Comparison of ENCODE assay signal across 10 mouse cellular contexts in the genomic region with DNA sequence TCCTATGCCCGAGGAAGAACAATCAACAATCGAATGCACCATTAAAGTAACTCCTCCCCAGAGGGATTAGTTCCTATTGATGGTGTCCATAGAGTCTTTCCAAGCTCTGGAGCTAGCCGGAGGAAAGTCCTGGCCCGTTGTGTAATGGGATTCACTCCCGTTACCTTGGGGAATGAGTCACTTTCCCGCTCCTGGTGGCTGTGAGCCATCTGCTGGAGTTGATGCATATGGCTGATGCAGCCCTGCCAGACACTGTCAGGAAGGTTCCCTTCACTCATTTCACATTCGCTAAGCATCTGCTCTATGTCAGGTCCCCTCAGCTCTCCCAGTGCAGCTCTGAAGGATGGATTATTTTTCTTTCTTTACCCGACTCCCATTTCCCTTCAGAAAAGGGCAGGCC. TPM values are rescaled to one million over a fixed set of nuclear protein-coding genes. Genes with fewer than 3 reads are reported as not detected.
A peak's percentile ranks its signal among the peaks of the same experiment; 100 is the strongest.
DNase-seq lines count a peak whose midpoint lies in the region; ATAC-seq and TF ChIP-seq lines count a peak whose summit lies in the region.
"Had no signal": no experiment of that assay in that cellular context is flagged by ENCODE, and none has a peak within 500 bp of the region (broad histone marks: within the 10 kb centered on the region; RNA-seq: fewer than 3 reads in every experiment).

No protein-coding gene starts in this region.

- peak overlapping the region; percentile 27; the same call in 1 of the 2 replicates for H3K9ac ChIP-seq in embryonic facial prominence, embryonic 13.5 days
- H3K9ac ChIP-seq in liver, adult 2 months (ENCODE audit: low read depth, low read length), result no peak overlapping the region
- H3K9ac ChIP-seq in liver, embryonic 11.5 days (ENCODE audit: low read depth, low read length), result no peak overlapping the region
- H3K9ac ChIP-seq: hindbrain, embryonic 15.5 days had no signal

- peaks cover 3% of the 10 kb centered on the region; the same call in 1 of the 2 replicates for H3K79me2 ChIP-seq in liver, adult 2 months (ENCODE audit: control insufficient read depth, insufficient read depth, low read length)

- H3K9me3 ChIP-seq in embryonic facial prominence, embryonic 13.5 days, result no peaks in the 10 kb centered on the region
- H3K9me3 ChIP-seq in embryonic facial prominence, embryonic 10.5 days, result no peaks in the 10 kb centered on the region
- H3K9me3 ChIP-seq in liver, embryonic 11.5 days (ENCODE audit: control insufficient read depth, low read length), result no peaks in the 10 kb centered on the region
- H3K9me3 ChIP-seq: hindbrain, embryonic 15.5 days; megakaryocyte, embryonic 14.5 days had no signal

- H3K4me2 ChIP-seq in embryonic facial prominence, embryonic 13.5 days, result no peak overlapping the region
- no peak overlapping the region for H3K4me2 ChIP-seq in liver, embryonic 11.5 days
- H3K4me2 ChIP-seq: hindbrain, embryonic 15.5 days had no signal

- no peak for TF ChIP-seq POLR2A in liver, adult 2 months (IDR thresholded peaks at IDR 0.05; ENCODE audit: extremely low read depth, insufficient read depth, low read length)

- 48% methylated on average over 8 of the region's 8 CpGs for WGBS in embryonic facial prominence, embryonic 13.5 days
- 52% methylated on average over 8 of the region's 8 CpGs for WGBS in embryonic facial prominence, embryonic 10.5 days
- WGBS in liver, adult 2 months, result 47% methylated on average over 8 of the region's 8 CpGs
- WGBS in liver, embryonic 11.5 days, result 56% methylated on average over 8 of the region's 8 CpGs

- DNase-seq in embryonic facial prominence, embryonic 10.5 days (ENCODE audit: low spot score), result no peak
- no peak for DNase-seq in liver, adult 2 months (ENCODE audit: extremely low read depth, low read depth, low spot score)
- DNase-seq in liver, embryonic 11.5 days (ENCODE audit: low spot score), result no peak
- DNase-seq in cerebellum, postnatal 10 days, result peak; percentile 80 to 84
- peak; percentile 55 to 64 for DNase-seq in right cerebral cortex, postnatal 10 days (ENCODE audit: low spot score in 2 of 2)
- DNase-seq in thymus, postnatal 25 days, result no peak

- peak; percentile 6; the same call in 1 of the 2 replicates for TF ChIP-seq CTCF in liver, adult 2 months (IDR thresholded peaks at IDR 0.05; ENCODE audit: low read depth, low read length)

- no peak overlapping the region for H3K4me3 ChIP-seq in embryonic facial prominence, embryonic 13.5 days
- no peak overlapping the region for H3K4me3 ChIP-seq in embryonic facial prominence, embryonic 10.5 days
- H3K4me3 ChIP-seq in liver, adult 2 months (ENCODE audit: insufficient read depth, low read depth, low read length), result no peak overlapping the region
- no peak overlapping the region for H3K4me3 ChIP-seq in liver, embryonic 11.5 days (ENCODE audit: low read depth, low read length)
- H3K4me3 ChIP-seq: hindbrain, embryonic 15.5 days; megakaryocyte, embryonic 14.5 days had no signal

- H3K27me3 ChIP-seq in embryonic facial prominence, embryonic 13.5 days, result no peaks in the 10 kb centered on the region
- H3K27me3 ChIP-seq in embryonic facial prominence, embryonic 10.5 days (replicated peaks; ENCODE audit: low read depth, poor library complexity, severe bottlenecking), result no peaks in the 10 kb centered on the region
- H3K27me3 ChIP-seq in liver, adult 2 months (ENCODE audit: control insufficient read depth, insufficient read depth, low read length), result no peaks in the 10 kb centered on the region
- no peaks in the 10 kb centered on the region for H3K27me3 ChIP-seq in liver, embryonic 11.5 days (replicated peaks; ENCODE audit: control insufficient read depth, insufficient read depth, low read length)
- H3K27me3 ChIP-seq: hindbrain, embryonic 15.5 days had no signal

- no peak for ATAC-seq in embryonic facial prominence, embryonic 13.5 days (ENCODE audit: insufficient number of reproducible peaks, insufficient read depth, low FRiP score, low TSS enrichment, low read depth)
- no peak for ATAC-seq in liver, embryonic 11.5 days (replicated peaks; ENCODE audit: low FRiP score)
- ATAC-seq in megakaryocyte-erythroid progenitor cell, adult 5-6 weeks (replicated peaks; ENCODE audit: low FRiP score, low TSS enrichment, poor library complexity, severe bottlenecking), result no peak

- H3K27ac ChIP-seq in embryonic facial prominence, embryonic 13.5 days, result no peak overlapping the region
- no peak overlapping the region for H3K27ac ChIP-seq in embryonic facial prominence, embryonic 10.5 days (replicated peaks)
- no peak overlapping the region for H3K27ac ChIP-seq in liver, adult 2 months (replicated peaks; ENCODE audit: insufficient read depth, low read depth, low read length)
- no peak overlapping the region for H3K27ac ChIP-seq in liver, embryonic 11.5 days (ENCODE audit: low read depth, low read length)
- H3K27ac ChIP-seq: hindbrain, embryonic 15.5 days had no signal

- peaks cover 14% of the 10 kb centered on the region for H3K4me1 ChIP-seq in embryonic facial prominence, embryonic 13.5 days
- H3K4me1 ChIP-seq in embryonic facial prominence, embryonic 10.5 days, result peaks cover 15% of the 10 kb centered on the region
- H3K4me1 ChIP-seq in liver, adult 2 months (ENCODE audit: control insufficient read depth, insufficient read depth, low read length), result peaks cover 5% of the 10 kb centered on the region; the same call in 1 of the 2 replicates
- 0 out of 2 replicates have a peak, but pooled peaks cover 7% of the 10 kb centered on the region for H3K4me1 ChIP-seq in liver, embryonic 11.5 days (replicated peaks; ENCODE audit: control insufficient read depth, insufficient read depth, low read length)

- H3K36me3 ChIP-seq in embryonic facial prominence, embryonic 13.5 days, result no peaks in the 10 kb centered on the region
- H3K36me3 ChIP-seq in embryonic facial prominence, embryonic 10.5 days (replicated peaks), result no peaks in the 10 kb centered on the region
- H3K36me3 ChIP-seq in liver, adult 2 months (ENCODE audit: control insufficient read depth, insufficient read depth, low read length), result no peaks in the 10 kb centered on the region
- no peaks in the 10 kb centered on the region for H3K36me3 ChIP-seq in liver, embryonic 11.5 days (ENCODE audit: control insufficient read depth, insufficient read depth, low read length)
- H3K36me3 ChIP-seq: hindbrain, embryonic 15.5 days had no signal

RNA-seq across cellular contexts. Expression of gene Dguok, which starts 2.7 kb away (rescaled TPM):
- polyA plus RNA-seq in embryonic facial prominence, embryonic 13.5 days (2015; fragmentation: Nextera tagmentation; extraction: Ambion mirVana), result 89.5 and 100.0 TPM in 2 replicates
- polyA plus RNA-seq in embryonic facial prominence, embryonic 10.5 days (2016; fragmentation: Nextera tagmentation; extraction: Ambion mirVana), result 61.0 and 62.1 TPM in 2 replicates
- total RNA-seq in liver, adult 2 months (2014; rRNA removed), result 17.4 and 21.8 TPM in 2 replicates
- polyA plus RNA-seq in liver, adult 2 months (2012; rRNA removed), result 23.5 and 24.9 TPM in 2 replicates
- 43.4 and 44.7 TPM in 2 replicates for polyA plus RNA-seq in liver, embryonic 11.5 days (2014; fragmentation: Nextera tagmentation; extraction: Ambion mirVana)
- 53.6 and 64.2 TPM in 2 replicates for total RNA-seq in megakaryocyte-erythroid progenitor cell, adult 5-6 weeks (2014; fragmentation: Nextera tagmentation)
- 35.7 and 37.9 TPM in 2 replicates for total RNA-seq in megakaryocyte-erythroid progenitor cell, adult 5-6 weeks (2017)

RNA-seq across cellular contexts. Expression of gene Actg2, which starts 26.6 kb away (rescaled TPM):
- polyA plus RNA-seq in embryonic facial prominence, embryonic 13.5 days (2015; fragmentation: Nextera tagmentation; extraction: Ambion mirVana), result 3.5 and 4.1 TPM in 2 replicates
- 1.1 and 1.2 TPM in 2 replicates for polyA plus RNA-seq in embryonic facial prominence, embryonic 10.5 days (2016; fragmentation: Nextera tagmentation; extraction: Ambion mirVana)
- 0.28 and 0.40 TPM in 2 replicates for total RNA-seq in liver, adult 2 months (2014; rRNA removed)
- polyA plus RNA-seq in liver, adult 2 months (2012; rRNA removed), result 1.1 and 1.2 TPM in 2 replicates
- polyA plus RNA-seq in liver, embryonic 11.5 days (2014; fragmentation: Nextera tagmentation; extraction: Ambion mirVana), result 7.6 and 9.1 TPM in 2 replicates
- not detected in 2 replicates for total RNA-seq in megakaryocyte-erythroid progenitor cell, adult 5-6 weeks (2014; fragmentation: Nextera tagmentation)
- total RNA-seq in megakaryocyte-erythroid progenitor cell, adult 5-6 weeks (2017), result not detected in 2 replicates

RNA-seq across cellular contexts. Expression of gene Tet3, which starts 50.6 kb away (rescaled TPM):
- 47.0 and 59.6 TPM in 2 replicates for polyA plus RNA-seq in embryonic facial prominence, embryonic 13.5 days (2015; fragmentation: Nextera tagmentation; extraction: Ambion mirVana)
- polyA plus RNA-seq in embryonic facial prominence, embryonic 10.5 days (2016; fragmentation: Nextera tagmentation; extraction: Ambion mirVana), result 45.1 and 50.0 TPM in 2 replicates
- 4.6 and 6.6 TPM in 2 replicates for total RNA-seq in liver, adult 2 months (2014; rRNA removed)
- 3.5 and 4.5 TPM in 2 replicates for polyA plus RNA-seq in liver, adult 2 months (2012; rRNA removed)
- polyA plus RNA-seq in liver, embryonic 11.5 days (2014; fragmentation: Nextera tagmentation; extraction: Ambion mirVana), result 22.0 and 22.8 TPM in 2 replicates
- total RNA-seq in megakaryocyte-erythroid progenitor cell, adult 5-6 weeks (2014; fragmentation: Nextera tagmentation), result 46.9 and 55.9 TPM in 2 replicates
- 12.6 and 13.5 TPM in 2 replicates for total RNA-seq in megakaryocyte-erythroid progenitor cell, adult 5-6 weeks (2017)

Comparison
In these comparisons a context has a peak if more than half of its experiments do, and no peak if none do; other contexts are left out.
1. DNase-seq: peak in cerebellum, postnatal 10 days (2 of 2) and right cerebral cortex, postnatal 10 days (2 of 2); none in embryonic facial prominence, embryonic 10.5 days (single experiment), liver, adult 2 months (single experiment), liver, embryonic 11.5 days (single experiment) and thymus, postnatal 25 days (single experiment).